Mouse (Mus musculus): ENCODE data around the gene Wdr59. TPM values are rescaled to one million over a fixed set of nuclear protein-coding genes. Genes with fewer than 3 reads are reported as not detected.
A peak's percentile ranks its signal among the peaks of the same experiment; 100 is the strongest.

The Wdr59 gene
- polyA plus RNA-seq, 1 experiment from 2014 or later = 6.0 TPM

DNA sequence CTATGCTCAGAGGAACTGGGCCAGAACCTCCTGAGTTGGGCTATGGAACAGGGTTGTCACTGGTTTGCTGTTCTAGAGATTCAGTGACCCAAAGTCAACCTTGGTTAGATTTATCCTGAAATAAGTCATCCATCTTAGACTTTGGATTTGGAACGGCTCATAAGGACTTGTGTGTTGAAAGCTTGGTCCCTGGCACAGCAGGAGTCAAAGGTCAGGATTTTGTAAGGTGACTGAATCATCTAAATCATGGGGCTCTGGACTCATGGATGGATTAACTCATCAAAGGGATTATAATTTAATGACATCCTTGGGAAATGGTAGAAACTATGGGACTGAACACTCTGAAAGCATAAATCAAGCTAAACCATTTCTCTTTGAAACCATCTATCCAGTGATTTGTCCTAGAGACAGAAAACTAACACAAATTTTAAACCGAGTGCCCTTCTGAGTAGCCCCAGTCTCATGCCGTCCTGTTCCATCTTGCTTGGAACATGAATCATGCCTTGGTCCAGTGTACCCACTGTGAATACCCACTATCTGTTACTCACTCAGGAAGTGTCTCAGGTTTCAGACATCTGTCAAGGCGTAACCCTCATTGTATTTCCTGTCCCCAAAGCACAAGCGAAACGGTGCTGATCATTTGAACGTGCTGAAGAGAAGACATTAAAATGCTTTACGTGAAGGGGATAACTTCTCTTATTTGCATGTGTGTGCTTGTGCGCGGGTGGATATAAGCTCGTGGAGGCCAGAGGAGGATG, 86.6 kb downstream of the Wdr59 start:
- H3K27ac ChIP-seq = no peak overlapping the region
- no peaks in the 10 kb centered on the region for H3K27me3 ChIP-seq
- 55% methylated on average over 11 of the region's 11 CpGs for WGBS
- ATAC-seq (ENCODE audit: borderline replicate concordance, extremely low read depth, low FRiP score, low TSS enrichment) = no peak
- no peaks in the 10 kb centered on the region for H3K4me1 ChIP-seq
- no peak overlapping the region for H3K4me2 ChIP-seq
- no peak overlapping the region for H3K4me3 ChIP-seq
- H3K9ac ChIP-seq = no peak overlapping the region
- no peaks in the 10 kb centered on the region for H3K36me3 ChIP-seq
- H3K9me3 ChIP-seq = no peaks in the 10 kb centered on the region

GRCm38 (mm10) chr8:111424646-111425045, 97.2 kb downstream of the Wdr59 start:
- Histone ChIP-seq H3K4me2 (no peak overlapping the region), H3K27me3 (no peaks in the 10 kb centered on the region), H3K27ac (no peak overlapping the region), H3K4me1 (no peaks in the 10 kb centered on the region), H3K9me3 (no peaks in the 10 kb centered on the region), H3K36me3 (no peaks in the 10 kb centered on the region), H3K9ac (no peak overlapping the region), H3K4me3 (no peak overlapping the region)
- ATAC-seq (ENCODE audit: borderline replicate concordance, extremely low read depth, low FRiP score, low TSS enrichment) = no peak
- WGBS = 89% methylated on average over 9 of the region's 9 CpGs

DNA sequence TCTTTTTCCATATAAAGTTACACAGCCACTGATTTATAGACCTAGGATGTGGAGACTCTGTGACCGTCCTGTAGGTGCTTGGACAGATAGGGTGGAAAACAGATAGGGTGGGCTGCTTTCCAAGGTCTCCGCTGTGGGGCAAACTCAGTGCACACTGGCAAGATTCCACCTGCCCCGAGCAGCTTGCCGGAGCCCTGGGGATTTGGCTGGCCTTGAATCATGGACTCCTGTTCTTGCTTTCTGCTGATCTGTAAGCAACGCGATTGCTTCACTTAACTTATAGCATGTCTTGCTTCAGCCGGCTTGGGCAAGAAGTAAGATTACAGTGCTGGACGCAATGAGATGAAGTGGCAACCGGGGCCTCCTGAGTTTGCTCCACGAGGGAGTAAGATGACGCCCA, 97.7 kb downstream of the Wdr59 start:
- Histone ChIP-seq H3K27ac (no peak overlapping the region), H3K4me2 (no peak overlapping the region), H3K9me3 (no peaks in the 10 kb centered on the region), H3K4me3 (no peak overlapping the region), H3K4me1 (no peaks in the 10 kb centered on the region), H3K36me3 (no peaks in the 10 kb centered on the region), H3K9ac (no peak overlapping the region), H3K27me3 (no peaks in the 10 kb centered on the region)
- ATAC-seq (ENCODE audit: borderline replicate concordance, extremely low read depth, low FRiP score, low TSS enrichment) = no peak
- 79% methylated on average over 11 of the region's 11 CpGs for WGBS

DNA sequence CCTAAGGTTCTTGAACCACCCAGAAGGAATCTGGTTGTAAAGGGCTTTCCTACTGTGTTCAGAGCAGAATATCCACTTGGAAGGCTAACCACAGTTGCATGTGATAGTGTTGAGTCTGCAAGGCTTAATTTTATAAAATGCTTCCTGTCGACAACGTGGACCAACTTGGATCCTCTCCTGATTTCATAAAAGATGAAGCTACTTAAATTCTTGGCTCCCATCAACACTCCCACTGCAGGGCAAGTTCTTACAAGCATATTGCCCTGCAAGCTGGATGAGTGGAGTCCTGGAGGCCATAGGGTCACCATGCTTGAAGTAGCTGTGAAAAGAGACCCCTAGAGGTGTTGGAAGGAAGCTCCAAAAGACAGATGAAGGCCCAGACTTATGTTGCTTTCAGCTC, 99.3 kb downstream of the Wdr59 start:
- H3K36me3 ChIP-seq = no peaks in the 10 kb centered on the region
- H3K9me3 ChIP-seq = no peaks in the 10 kb centered on the region
- H3K9ac ChIP-seq = no peak overlapping the region
- H3K4me3 ChIP-seq = no peak overlapping the region
- H3K27me3 ChIP-seq = no peaks in the 10 kb centered on the region
- no peak for ATAC-seq (ENCODE audit: borderline replicate concordance, extremely low read depth, low FRiP score, low TSS enrichment)
- no peak overlapping the region for H3K27ac ChIP-seq
- WGBS = 70% methylated on average over 2 of the region's 2 CpGs
- no peak overlapping the region for H3K4me2 ChIP-seq
- no peaks in the 10 kb centered on the region for H3K4me1 ChIP-seq

DNA sequence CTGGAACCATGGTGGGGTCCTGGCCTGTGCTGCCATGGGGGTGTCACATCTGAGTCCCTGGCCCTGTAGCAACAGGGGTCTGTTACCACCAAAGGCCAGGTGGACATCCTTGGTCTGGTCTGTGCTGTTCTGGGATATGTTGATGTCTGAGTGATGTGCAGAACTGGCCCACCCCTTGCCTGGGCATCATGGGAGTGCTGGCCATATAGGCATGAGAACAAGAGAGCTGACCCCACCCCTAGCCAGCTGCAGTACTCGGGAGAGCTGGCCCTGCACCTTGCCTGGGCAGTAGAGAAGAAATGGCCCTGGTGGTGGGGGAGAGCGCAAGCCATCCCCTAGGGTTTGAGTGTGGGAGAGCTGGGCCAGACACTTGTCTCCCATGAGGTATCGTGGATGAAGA, 102.7 kb downstream of the Wdr59 start:
- Histone ChIP-seq H3K9me3 (no peaks in the 10 kb centered on the region), H3K4me1 (no peaks in the 10 kb centered on the region), H3K36me3 (no peaks in the 10 kb centered on the region), H3K27ac (no peak overlapping the region), H3K4me2 (no peak overlapping the region), H3K9ac (no peak overlapping the region), H3K4me3 (no peak overlapping the region), H3K27me3 (no peaks in the 10 kb centered on the region)
- whole genome bisulfite sequencing = 59% methylated on average over 3 of the region's 3 CpGs
- peak; percentile 14; the same call in 1 of the 2 replicates for ATAC-seq (ENCODE audit: borderline replicate concordance, extremely low read depth, low FRiP score, low TSS enrichment)

GRCm38 (mm10) chr8:111418601-111419000, 103.3 kb downstream of the Wdr59 start:
- Histone ChIP-seq H3K27ac (no peak overlapping the region), H3K4me2 (no peak overlapping the region), H3K9me3 (no peaks in the 10 kb centered on the region), H3K4me3 (no peak overlapping the region), H3K9ac (no peak overlapping the region), H3K4me1 (no peaks in the 10 kb centered on the region), H3K36me3 (no peaks in the 10 kb centered on the region), H3K27me3 (no peaks in the 10 kb centered on the region)
- ATAC-seq (ENCODE audit: borderline replicate concordance, extremely low read depth, low FRiP score, low TSS enrichment) = no peak
- WGBS = 26% methylated on average over 9 of the region's 9 CpGs

- no peaks in the 10 kb centered on the region for H3K4me1 ChIP-seq
- H3K9me3 ChIP-seq = no peaks in the 10 kb centered on the region
- H3K36me3 ChIP-seq = no peaks in the 10 kb centered on the region
- no peak overlapping the region for H3K4me3 ChIP-seq
- no peak overlapping the region for H3K27ac ChIP-seq
- no peak overlapping the region for H3K4me2 ChIP-seq
- no peak overlapping the region for H3K9ac ChIP-seq
- ATAC-seq (ENCODE audit: borderline replicate concordance, extremely low read depth, low FRiP score, low TSS enrichment) = no peak
- no peaks in the 10 kb centered on the region for H3K27me3 ChIP-seq
- 75% methylated on average over 10 of the region's 10 CpGs for WGBS
Measured at GRCm38 (mm10) chr8:111417222-111417621, 104.7 kb downstream of the Wdr59 start.

DNA sequence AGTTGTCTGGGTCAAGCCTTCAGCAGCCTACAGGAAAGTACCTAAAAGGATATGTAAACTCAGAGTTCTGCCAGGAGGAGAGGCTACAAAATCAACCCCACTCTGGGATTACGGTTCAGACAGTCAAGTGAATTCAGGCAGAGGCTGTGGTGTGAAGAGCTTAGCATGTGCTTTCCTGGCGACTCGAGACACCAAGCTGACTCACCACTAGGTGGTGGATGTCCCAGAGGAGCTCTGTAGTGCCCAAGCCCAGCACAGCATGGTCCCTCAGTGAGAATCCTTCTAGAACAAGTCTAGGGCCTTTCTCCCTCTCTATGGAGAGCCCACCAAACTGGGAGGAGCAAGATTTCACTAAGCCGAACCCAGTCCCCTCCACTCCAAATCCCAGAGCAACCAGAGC, 118.5 kb downstream of the Wdr59 start:
- no peak overlapping the region for H3K27ac ChIP-seq
- no peak overlapping the region for H3K9ac ChIP-seq
- no peak for ATAC-seq (ENCODE audit: borderline replicate concordance, extremely low read depth, low FRiP score, low TSS enrichment)
- no peak overlapping the region for H3K4me2 ChIP-seq
- no peaks in the 10 kb centered on the region for H3K36me3 ChIP-seq
- WGBS = 37% methylated on average over 4 of the region's 4 CpGs
- H3K27me3 ChIP-seq = no peaks in the 10 kb centered on the region
- no peaks in the 10 kb centered on the region for H3K4me1 ChIP-seq
- H3K4me3 ChIP-seq = no peak overlapping the region
- H3K9me3 ChIP-seq = no peaks in the 10 kb centered on the region

Small RNAs within 50 kb of the gene (microRNA-seq; reads per million reads assigned to microRNA genes)
- not detected for gene Mir1957b

Other genes with a start within 250 kb of the Wdr59 start
- 62.8 and 68.1 TPM in 2 replicates for gene Rfwd3, start 221.9 kb downstream of the Wdr59 start, polyA plus RNA-seq (2015; fragmentation: Nextera tagmentation; extraction: Ambion mirVana)
- gene Mlkl, start 183.9 kb downstream of the Wdr59 start, polyA plus RNA-seq (2015; fragmentation: Nextera tagmentation; extraction: Ambion mirVana) = 4.3 and 5.2 TPM in 2 replicates
- 0.17 and 0.39 TPM in 2 replicates for gene Fa2h, start 128.3 kb downstream of the Wdr59 start, polyA plus RNA-seq (2015; fragmentation: Nextera tagmentation; extraction: Ambion mirVana)
- 31.5 and 35.2 TPM in 2 replicates for gene Znrf1, start 14.0 kb upstream of the Wdr59 start, polyA plus RNA-seq (2015; fragmentation: Nextera tagmentation; extraction: Ambion mirVana)
- 0.54 and 0.63 TPM in 2 replicates for gene Ldhd, start 108.3 kb upstream of the Wdr59 start, polyA plus RNA-seq (2015; fragmentation: Nextera tagmentation; extraction: Ambion mirVana)
- 18.9 and 20.0 TPM in 2 replicates for gene Zfp1, start 121.3 kb upstream of the Wdr59 start, polyA plus RNA-seq (2015; fragmentation: Nextera tagmentation; extraction: Ambion mirVana)
- gene Ctrb1, start 168.9 kb upstream of the Wdr59 start, polyA plus RNA-seq (2015; fragmentation: Nextera tagmentation; extraction: Ambion mirVana) = 0.17 and 10.5 TPM in 2 replicates
- gene Bcar1, start 221.7 kb upstream of the Wdr59 start, polyA plus RNA-seq (2015; fragmentation: Nextera tagmentation; extraction: Ambion mirVana) = 40.7 and 42.6 TPM in 2 replicates